Mouse (Mus musculus) neural tube, embryonic 14.5 days (tissue): ENCODE measurements around the gene Rho. TPM values are rescaled to one million over a fixed set of nuclear protein-coding genes. Genes with fewer than 3 reads are reported as not detected.
A peak's percentile ranks its signal among the peaks of the same experiment; 100 is the strongest.

Experiments used
- ATAC-seq: fragments of 200-750 bp; cut with Nextera tagmentation; 2 replicates; pipeline ENCODE4 v1.8.0; 2017; ENCODE audit warnings: low read depth, mild to moderate bottlenecking, moderate TSS enrichment, moderate library complexity
- H3K27ac ChIP-seq: fragments of 300-500 bp; sonication (generic); 2 replicates; pipeline ENCODE4 v1.5.1; 2014; ENCODE audit warnings: low read depth, mild to moderate bottlenecking, control low read depth, low read length, moderate library complexity, mixed read lengths
- H3K27me3 ChIP-seq: fragments of 300-500 bp; sonication (generic); 2 replicates; pipeline ENCODE4 v1.6.1; 2014; ENCODE audit warnings: low read length; ENCODE audit not compliant: control insufficient read depth, insufficient read depth
- H3K36me3 ChIP-seq: fragments of 300-500 bp; sonication (generic); 2 replicates; pipeline ENCODE4 v1.6.1; 2014; ENCODE audit warnings: low read length, mixed read lengths; ENCODE audit not compliant: control insufficient read depth, insufficient read depth
- H3K4me1 ChIP-seq: fragments of 300-500 bp; sonication (generic); 2 replicates; pipeline ENCODE4 v1.6.1; 2014; ENCODE audit warnings: low read length; ENCODE audit not compliant: control insufficient read depth, insufficient read depth
- H3K4me2 ChIP-seq: fragments of 300-500 bp; sonication (generic); 2 replicates; pipeline ENCODE4 v1.6.1; 2014; ENCODE audit warnings: mild to moderate bottlenecking, low read depth, low read length, control low read depth
- H3K4me3 ChIP-seq: fragments of 300-500 bp; sonication (generic); 2 replicates; pipeline ENCODE4 v1.5.1; 2014; ENCODE audit warnings: low read depth, low read length, control low read depth, mixed read lengths
- H3K9ac ChIP-seq: fragments of 300-500 bp; sonication (generic); replicated peaks from 2 replicates; pipeline ENCODE4 v1.6.1; 2014; ENCODE audit warnings: low read depth, mild to moderate bottlenecking, control low read depth, low read length, mixed read lengths
- H3K9me3 ChIP-seq: fragments of 300-500 bp; sonication (generic); 2 replicates; pipeline ENCODE4 v1.6.1; 2016; ENCODE audit warnings: low read length; ENCODE audit not compliant: control insufficient read depth
- WGBS: fragments of 180-500 bp; shearing (Covaris S2); extraction: QIAGEN DNeasy Blood & Tissue Kit; methylation state at CpG from one replicate; pipeline ENCODE4 v1.1.7; 2014; 5-methylcytosine and 5-hydroxymethylcytosine counted together
- polyA plus RNA-seq: library from polyadenylated mRNA; unstranded; fragments of >200 nt; fragmentation: Nextera tagmentation; extraction: Ambion mirVana; gene quantifications from 2 replicates; pipeline ENCODE4 v1.2.1, GENCODE M21; 2014

Rho gene
- polyA plus RNA-seq, 1 experiment from 2014 or later = 0.07 TPM

- H3K9ac ChIP-seq = no peak overlapping the region
- ATAC-seq = no peak
- H3K36me3 ChIP-seq = no peaks in the 10 kb centered on the region
- no peak overlapping the region for H3K4me2 ChIP-seq
- no peak overlapping the region for H3K4me3 ChIP-seq
- no peaks in the 10 kb centered on the region for H3K27me3 ChIP-seq
- no peaks in the 10 kb centered on the region for H3K4me1 ChIP-seq
- no peak overlapping the region for H3K27ac ChIP-seq
- WGBS = 69% methylated on average over 3 of the region's 3 CpGs
- H3K9me3 ChIP-seq = no peaks in the 10 kb centered on the region
Measured at GRCm38 (mm10) chr6:115909052-115909451, 22.5 kb upstream of the Rho start.

GRCm38 (mm10) chr6:115909940-115910339, 21.6 kb upstream of the Rho start:
- Histone ChIP-seq H3K4me1 (no peaks in the 10 kb centered on the region), H3K4me3 (no peak overlapping the region), H3K27me3 (no peaks in the 10 kb centered on the region), H3K9me3 (no peaks in the 10 kb centered on the region), H3K9ac (no peak overlapping the region), H3K36me3 (no peaks in the 10 kb centered on the region), H3K27ac (no peak overlapping the region), H3K4me2 (no peak overlapping the region)
- no peak; the same call in 1 of the 2 replicates for ATAC-seq
- 81% methylated on average over 8 of the region's 8 CpGs for WGBS

- no peak overlapping the region for H3K4me2 ChIP-seq
- 75% methylated on average over 6 of the region's 6 CpGs for WGBS
- no peak for ATAC-seq
- H3K4me1 ChIP-seq = no peaks in the 10 kb centered on the region
- H3K27me3 ChIP-seq = no peaks in the 10 kb centered on the region
- no peak overlapping the region for H3K27ac ChIP-seq
- H3K9me3 ChIP-seq = no peaks in the 10 kb centered on the region
- H3K36me3 ChIP-seq = no peaks in the 10 kb centered on the region
- no peak overlapping the region for H3K9ac ChIP-seq
- H3K4me3 ChIP-seq = no peak overlapping the region
Measured at GRCm38 (mm10) chr6:115911763-115912162, 19.8 kb upstream of the Rho start.

- ATAC-seq = no peak
- WGBS = 84% methylated on average over 10 of the region's 10 CpGs
- no peaks in the 10 kb centered on the region for H3K9me3 ChIP-seq
- no peak overlapping the region for H3K9ac ChIP-seq
- H3K27ac ChIP-seq = no peak overlapping the region
- H3K36me3 ChIP-seq = no peaks in the 10 kb centered on the region
- no peaks in the 10 kb centered on the region for H3K4me1 ChIP-seq
- H3K4me2 ChIP-seq = no peak overlapping the region
- no peaks in the 10 kb centered on the region for H3K27me3 ChIP-seq
- no peak overlapping the region for H3K4me3 ChIP-seq
Measured at GRCm38 (mm10) chr6:115913482-115913881, 18.1 kb upstream of the Rho start.

- no peaks in the 10 kb centered on the region for H3K36me3 ChIP-seq
- no peak for ATAC-seq
- H3K9ac ChIP-seq = no peak overlapping the region
- no peak overlapping the region for H3K27ac ChIP-seq
- no peaks in the 10 kb centered on the region for H3K4me1 ChIP-seq
- 75% methylated on average over 15 of the region's 15 CpGs for WGBS
- H3K27me3 ChIP-seq = no peaks in the 10 kb centered on the region
- H3K4me2 ChIP-seq = no peak overlapping the region
- no peak overlapping the region for H3K4me3 ChIP-seq
- no peaks in the 10 kb centered on the region for H3K9me3 ChIP-seq
Measured at GRCm38 (mm10) chr6:115914511-115915202, 16.9 kb upstream of the Rho start.

- Histone ChIP-seq H3K4me2 (no peak overlapping the region), H3K4me1 (no peaks in the 10 kb centered on the region), H3K9ac (0 out of 2 replicates have a peak overlapping the region, but pooled peaks have one; percentile 7), H3K9me3 (no peaks in the 10 kb centered on the region), H3K36me3 (no peaks in the 10 kb centered on the region), H3K27ac (no peak overlapping the region), H3K4me3 (no peak overlapping the region), H3K27me3 (no peaks in the 10 kb centered on the region)
- 62% methylated on average over 17 of the region's 17 CpGs for WGBS
- no peak for ATAC-seq
Measured at GRCm38 (mm10) chr6:115915601-115916445, 15.7 kb upstream of the Rho start.

GRCm38 (mm10) chr6:115916611-115917010, 14.9 kb upstream of the Rho start:
- H3K4me2 ChIP-seq = no peak overlapping the region
- H3K4me1 ChIP-seq = no peaks in the 10 kb centered on the region
- no peaks in the 10 kb centered on the region for H3K36me3 ChIP-seq
- H3K27ac ChIP-seq = no peak overlapping the region
- no peaks in the 10 kb centered on the region for H3K27me3 ChIP-seq
- H3K9me3 ChIP-seq = no peaks in the 10 kb centered on the region
- no peak for ATAC-seq
- no peak overlapping the region for H3K9ac ChIP-seq
- WGBS = 90% methylated on average over 5 of the region's 5 CpGs
- H3K4me3 ChIP-seq = no peak overlapping the region

- ATAC-seq = no peak
- Histone ChIP-seq H3K27ac (no peak overlapping the region), H3K4me3 (no peak overlapping the region), H3K27me3 (no peaks in the 10 kb centered on the region), H3K9me3 (no peaks in the 10 kb centered on the region), H3K4me1 (no peaks in the 10 kb centered on the region), H3K9ac (no peak overlapping the region), H3K36me3 (no peaks in the 10 kb centered on the region), H3K4me2 (no peak overlapping the region)
- WGBS = 95% methylated on average over 1 of the region's 1 CpGs
Measured at GRCm38 (mm10) chr6:115918615-115919014, 12.9 kb upstream of the Rho start.

- H3K27me3 ChIP-seq = no peaks in the 10 kb centered on the region
- 95% methylated on average over 5 of the region's 5 CpGs for WGBS
- no peak for ATAC-seq
- H3K9ac ChIP-seq = no peak overlapping the region
- no peaks in the 10 kb centered on the region for H3K4me1 ChIP-seq
- H3K27ac ChIP-seq = no peak overlapping the region
- H3K36me3 ChIP-seq = no peaks in the 10 kb centered on the region
- H3K9me3 ChIP-seq = no peaks in the 10 kb centered on the region
- no peak overlapping the region for H3K4me2 ChIP-seq
- H3K4me3 ChIP-seq = no peak overlapping the region
Measured at GRCm38 (mm10) chr6:115919876-115920275, 11.7 kb upstream of the Rho start.
